Mouse (Mus musculus) G1E (cell line): ENCODE measurements around the gene Rragd. TPM values are rescaled to one million over a fixed set of nuclear protein-coding genes. Genes with fewer than 3 reads are reported as not detected.
"Not testable (repeated sequence)": the region's sequence is repeated elsewhere in the genome, so short reads cannot be mapped to it uniquely, and the experiment has no call there.

Source experiments
- ATAC-seq: 2 replicates; pipeline ENCODE4 v1.8.0; 2016; ENCODE audit warnings: mild to moderate bottlenecking; ENCODE audit not compliant: insufficient number of reproducible peaks, poor library complexity, low FRiP score, severe bottlenecking; ENCODE audit errors: extremely low read depth
- DNase-seq: peaks from one replicate; pipeline ENCODE4 v3.0.0; 2012; ENCODE audit warnings: low spot score
- H3K27me3 ChIP-seq: 2 replicates; pipeline ENCODE4 v1.6.1; 2012; ENCODE audit warnings: mild to moderate bottlenecking, low read length, inconsistent platforms; ENCODE audit not compliant: insufficient read depth
- H3K36me3 ChIP-seq: replicated peaks from 2 replicates; pipeline ENCODE3; 2012; ENCODE audit warnings: mild to moderate bottlenecking, inconsistent platforms
- H3K4me1 ChIP-seq: 2 replicates; pipeline ENCODE4 v1.6.1; 2012; ENCODE audit warnings: low read depth, low read length, inconsistent platforms, mixed read lengths; ENCODE audit not compliant: insufficient read depth
- H3K4me3 ChIP-seq: 2 replicates; pipeline ENCODE4 v1.5.1; 2012; ENCODE audit warnings: low read depth, mild to moderate bottlenecking, inconsistent platforms, low read length, moderate library complexity, mixed read lengths
- H3K9me3 ChIP-seq: replicated peaks from 2 replicates; pipeline ENCODE4 v1.6.1; 2012; ENCODE audit warnings: inconsistent platforms
- CTCF ChIP-seq: IDR thresholded peaks from 2 replicates; pipeline ENCODE4 v1.5.1; 2012; ENCODE audit warnings: low read depth, low read length, inconsistent platforms, mixed read lengths
- GATA1 ChIP-seq: IDR thresholded peaks from 2 replicates; pipeline ENCODE4 v1.6.1; 2012; ENCODE audit warnings: borderline replicate concordance, low read length, inconsistent platforms, mixed read lengths
- GATA2 ChIP-seq: IDR thresholded peaks from 2 replicates; pipeline ENCODE4 v1.6.1; 2012; ENCODE audit warnings: low read depth, low read length, inconsistent platforms, borderline replicate concordance
- POLR2AphosphoS5 ChIP-seq: IDR thresholded peaks from 2 replicates; pipeline ENCODE4 v1.6.1; 2012; ENCODE audit warnings: low read depth, low read length, inconsistent platforms; ENCODE audit not compliant: insufficient replicate concordance
- TAL1 ChIP-seq: conservative IDR thresholded peaks from 2 replicates; pipeline ENCODE4 v1.6.1; 2012; ENCODE audit warnings: low read depth, low read length, inconsistent platforms, mixed read lengths
- polyA plus RNA-seq: library from polyadenylated mRNA; stranded (reverse); fragments of >175 nt; gene quantifications from 2 replicates; pipeline ENCODE4 v1.2.3, GENCODE M21; 2012
- total RNA-seq, 2 experiments: library from RNA; stranded (forward) in 1 of 2; stranded (reverse) in 1 of 2; fragments of 200-1000 nt in 1 of 2; fragments of >200 nt in 1 of 2; fragmentation: Nextera tagmentation in 1 of 2; gene quantifications; 2 replicates each; pipeline ENCODE4 v1.2.3; 2014 to 2017

The Rragd gene
- total and polyA plus RNA-seq, 3 experiments, result 0.49 to 44.3 (median 6.9) TPM

GRCm38 (mm10) chr4:32948696-32949095 is 34.1 kb upstream of the Rragd start:
- Histone ChIP-seq H3K4me3 (no peak overlapping the region), H3K27me3 (peaks cover 30% of the 10 kb centered on the region), H3K36me3 (no peaks in the 10 kb centered on the region), H3K4me1 (peaks cover 18% of the 10 kb centered on the region), H3K9me3 (no peaks in the 10 kb centered on the region)
- DNase-seq, result no peak
- no peak for TF ChIP-seq CTCF
- TF ChIP-seq TAL1, result no peak
- TF ChIP-seq GATA1, result no peak
- no peak for TF ChIP-seq GATA2
- TF ChIP-seq POLR2AphosphoS5, result no peak
- ATAC-seq, result no peak

- Histone ChIP-seq H3K9me3 (no peaks in the 10 kb centered on the region), H3K4me1 (peaks cover 18% of the 10 kb centered on the region), H3K4me3 (peak within 1 kb of the TSS; percentile 75), H3K36me3 (no peaks in the 10 kb centered on the region), H3K27me3 (peaks cover 31% of the 10 kb centered on the region)
- DNase-seq (peak; percentile 72), ATAC-seq (peak; percentile 45)
- TF ChIP-seq GATA1, result no peak
- TF ChIP-seq POLR2AphosphoS5, result no peak
- peak; percentile 31; the same call in 1 of the 2 replicates for TF ChIP-seq CTCF
- TF ChIP-seq TAL1, result no peak
- TF ChIP-seq GATA2, result no peak
Observed at GRCm38 (mm10) chr4:32950356-32951034, 32.3 kb upstream of the Rragd start, which contains the start of gene Ankrd6. TSS of gene Ankrd6 (minus strand) at chr4:32950841.

GRCm38 (mm10) chr4:32951035-32951940 is 31.5 kb upstream of the Rragd start:
- TF ChIP-seq CTCF (no peak), GATA2 (no peak), POLR2AphosphoS5 (no peak), GATA1 (no peak), TAL1 (no peak)
- Histone ChIP-seq H3K9me3 (no peaks in the 10 kb centered on the region), H3K27me3 (peaks cover 31% of the 10 kb centered on the region), H3K4me3 (peak overlapping the region; percentile 75), H3K4me1 (peaks cover 18% of the 10 kb centered on the region), H3K36me3 (no peaks in the 10 kb centered on the region)
- DNase-seq, result no peak
- ATAC-seq, result no peak

GRCm38 (mm10) chr4:32952681-32953080 is 30.2 kb upstream of the Rragd start:
- H3K27me3 ChIP-seq, result peaks cover 28% of the 10 kb centered on the region
- TF ChIP-seq GATA1 (no peak), CTCF (no peak), GATA2 (no peak), POLR2AphosphoS5 (no peak), TAL1 (no peak)
- no peaks in the 10 kb centered on the region for H3K36me3 ChIP-seq
- H3K4me1 ChIP-seq, result peaks cover 18% of the 10 kb centered on the region
- no peaks in the 10 kb centered on the region for H3K9me3 ChIP-seq
- DNase-seq (no peak), ATAC-seq (no peak)
- no peak overlapping the region for H3K4me3 ChIP-seq

- Histone ChIP-seq H3K9me3 (no peaks in the 10 kb centered on the region), H3K4me3 (no peak overlapping the region), H3K36me3 (no peaks in the 10 kb centered on the region), H3K27me3 (peaks cover 8% of the 10 kb centered on the region), H3K4me1 (no peaks in the 10 kb centered on the region; the same call in 1 of the 2 replicates)
- ATAC-seq, result no peak
- TF ChIP-seq GATA1 (no peak), GATA2 (no peak), POLR2AphosphoS5 (no peak), TAL1 (no peak), CTCF (no peak)
- DNase-seq, result no peak
Observed at GRCm38 (mm10) chr4:32956423-32956822, 26.4 kb upstream of the Rragd start.

GRCm38 (mm10) chr4:32961394-32961793 is 21.4 kb upstream of the Rragd start:
- Histone ChIP-seq H3K36me3 (no peaks in the 10 kb centered on the region), H3K27me3 (peaks cover 7% of the 10 kb centered on the region), H3K9me3 (no peaks in the 10 kb centered on the region), H3K4me1 (no peaks in the 10 kb centered on the region), H3K4me3 (no peak overlapping the region)
- ATAC-seq, result no peak
- no peak for DNase-seq
- no peak for TF ChIP-seq POLR2AphosphoS5
- TF ChIP-seq CTCF, result no peak
- no peak for TF ChIP-seq GATA2
- no peak for TF ChIP-seq GATA1
- TF ChIP-seq TAL1, result no peak

- not testable (repeated sequence) for DNase-seq, H3K4me1 ChIP-seq, ATAC-seq, H3K36me3 ChIP-seq, H3K27me3 ChIP-seq, H3K9me3 ChIP-seq
- peak overlapping the region; percentile 66 for H3K4me3 ChIP-seq
Observed at GRCm38 (mm10) chr4:32964619-32965018, 18.2 kb upstream of the Rragd start.
